ENCODE assay signal across 14 mouse cellular contexts in genomic region chr9:48197458-48197884, GRCm38 (mm10). TPM values are rescaled to one million over a fixed set of nuclear protein-coding genes. Genes with fewer than 3 reads are reported as not detected.
DNase-seq lines count a peak whose midpoint lies in the region; ATAC-seq lines count a peak whose summit lies in the region.
"Had no signal": no experiment of that assay in that cellular context is flagged by ENCODE, and none has a peak within 500 bp of the region (broad histone marks: within the 10 kb centered on the region; RNA-seq: fewer than 3 reads in every experiment).

No protein-coding gene starts in this region.

- H3K9ac ChIP-seq in lung, embryonic 16.5 days (ENCODE audit: low read length), result no peak overlapping the region
- no peak overlapping the region for H3K9ac ChIP-seq in forebrain, embryonic 12.5 days
- no peak overlapping the region; the same call in 1 of the 2 replicates for H3K9ac ChIP-seq in midbrain, embryonic 14.5 days (replicated peaks; ENCODE audit: low read length)
- H3K9ac ChIP-seq in stomach, embryonic 16.5 days (ENCODE audit: low read length), result no peak overlapping the region
- H3K9ac ChIP-seq: embryonic facial prominence, embryonic 15.5 days had no signal

- no peaks in the 10 kb centered on the region for H3K9me3 ChIP-seq in lung, embryonic 16.5 days (ENCODE audit: control insufficient read depth, low read length)
- H3K9me3 ChIP-seq in forebrain, embryonic 12.5 days, result no peaks in the 10 kb centered on the region
- no peaks in the 10 kb centered on the region for H3K9me3 ChIP-seq in midbrain, embryonic 14.5 days (ENCODE audit: control insufficient read depth, low read length)
- H3K9me3 ChIP-seq in stomach, embryonic 16.5 days (replicated peaks; ENCODE audit: control insufficient read depth, low read length), result no peaks in the 10 kb centered on the region
- H3K9me3 ChIP-seq: embryonic facial prominence, embryonic 15.5 days had no signal

- 35% methylated on average over 12 of the region's 12 CpGs for WGBS in lung, embryonic 16.5 days
- 25% methylated on average over 12 of the region's 12 CpGs for WGBS in forebrain, embryonic 12.5 days
- WGBS in midbrain, embryonic 14.5 days, result 11% methylated on average over 12 of the region's 12 CpGs
- WGBS in stomach, embryonic 16.5 days, result 41% methylated on average over 12 of the region's 12 CpGs

- 0 out of 2 replicates have a peak, but pooled peaks cover 2% of the 10 kb centered on the region for H3K4me1 ChIP-seq in lung, embryonic 16.5 days (replicated peaks; ENCODE audit: control insufficient read depth, insufficient read depth, low read length)
- H3K4me1 ChIP-seq in forebrain, embryonic 12.5 days, result peaks cover 17% of the 10 kb centered on the region
- peaks cover 11% of the 10 kb centered on the region for H3K4me1 ChIP-seq in midbrain, embryonic 14.5 days (ENCODE audit: control insufficient read depth, insufficient read depth, low read length)
- H3K4me1 ChIP-seq in stomach, embryonic 16.5 days (ENCODE audit: control insufficient read depth, insufficient read depth, low read length), result peaks cover 2% of the 10 kb centered on the region; the same call in 1 of the 2 replicates
- H3K4me1 ChIP-seq: embryonic facial prominence, embryonic 15.5 days had no signal

- no peak overlapping the region for H3K4me3 ChIP-seq in lung, embryonic 16.5 days (ENCODE audit: low read length)
- H3K4me3 ChIP-seq in forebrain, embryonic 12.5 days (replicated peaks), result no peak overlapping the region
- no peak overlapping the region for H3K4me3 ChIP-seq in midbrain, embryonic 14.5 days (replicated peaks; ENCODE audit: low read depth, low read length)
- H3K4me3 ChIP-seq in stomach, embryonic 16.5 days (replicated peaks; ENCODE audit: low read length), result no peak overlapping the region
- H3K4me3 ChIP-seq: embryonic facial prominence, embryonic 15.5 days; myocyte had no signal

- H3K27me3 ChIP-seq in lung, embryonic 16.5 days (ENCODE audit: control insufficient read depth, insufficient read depth, low read depth, low read length), result no peaks in the 10 kb centered on the region
- no peaks in the 10 kb centered on the region for H3K27me3 ChIP-seq in forebrain, embryonic 12.5 days
- H3K27me3 ChIP-seq in midbrain, embryonic 14.5 days (ENCODE audit: control insufficient read depth, insufficient read depth, low read length), result no peaks in the 10 kb centered on the region
- no peaks in the 10 kb centered on the region for H3K27me3 ChIP-seq in stomach, embryonic 16.5 days (ENCODE audit: control insufficient read depth, insufficient read depth, low read length)
- H3K27me3 ChIP-seq: embryonic facial prominence, embryonic 15.5 days; Patski had no signal

- peak overlapping the region; percentile 26; the same call in 1 of the 2 replicates for H3K4me2 ChIP-seq in lung, embryonic 16.5 days (ENCODE audit: low read depth, low read length)
- H3K4me2 ChIP-seq in forebrain, embryonic 12.5 days, result peak overlapping the region; percentile 15; the same call in 1 of the 2 replicates
- H3K4me2 ChIP-seq in midbrain, embryonic 14.5 days (ENCODE audit: low read length), result peak overlapping the region; percentile 30; the same call in 1 of the 2 replicates
- 0 out of 2 replicates have a peak overlapping the region, but pooled peaks have one; percentile 13 for H3K4me2 ChIP-seq in stomach, embryonic 16.5 days (ENCODE audit: low read depth, low read length)
- H3K4me2 ChIP-seq: embryonic facial prominence, embryonic 15.5 days had no signal

- peak; percentile 47; the same call in 1 of the 2 replicates for ATAC-seq in lung, embryonic 16.5 days (ENCODE audit: low read depth)
- no peak for ATAC-seq in forebrain, embryonic 12.5 days (ENCODE audit: low FRiP score)
- no peak for ATAC-seq in midbrain, embryonic 14.5 days (ENCODE audit: low FRiP score, low TSS enrichment)
- ATAC-seq in stomach, embryonic 16.5 days (ENCODE audit: insufficient read depth, low FRiP score), result peak; percentile 69; the same call in 1 of the 2 replicates
- ATAC-seq: Patski had no signal

- DNase-seq in lung, postnatal 25 days (ENCODE audit: low spot score), result no peak
- DNase-seq in midbrain, embryonic 14.5 days, result peak; percentile 65
- DNase-seq in right cerebral cortex, adult 18-20 months, result no peak
- DNase-seq in Muller cell, postnatal 12 days (ENCODE audit: inconsistent ontology term), result no peak
- DNase-seq: adrenal gland, postnatal 14 days; kidney, adult 9 months; lung, adult 2 months; thymus, postnatal 25 days had no signal

- H3K36me3 ChIP-seq in lung, embryonic 16.5 days (ENCODE audit: control insufficient read depth, insufficient read depth, low read length), result no peaks in the 10 kb centered on the region
- H3K36me3 ChIP-seq in forebrain, embryonic 12.5 days (replicated peaks), result no peaks in the 10 kb centered on the region
- H3K36me3 ChIP-seq in midbrain, embryonic 14.5 days (ENCODE audit: control insufficient read depth, insufficient read depth, low read length), result no peaks in the 10 kb centered on the region
- no peaks in the 10 kb centered on the region for H3K36me3 ChIP-seq in stomach, embryonic 16.5 days (ENCODE audit: control insufficient read depth, insufficient read depth, low read length)
- H3K36me3 ChIP-seq: embryonic facial prominence, embryonic 15.5 days had no signal

- peak overlapping the region; percentile 20; the same call in 1 of the 2 replicates for H3K27ac ChIP-seq in lung, embryonic 16.5 days (ENCODE audit: low read length)
- H3K27ac ChIP-seq in forebrain, embryonic 12.5 days, result peak overlapping the region; percentile 15; the same call in 1 of the 2 replicates
- peak overlapping the region; percentile 28; the same call in 1 of the 2 replicates for H3K27ac ChIP-seq in midbrain, embryonic 14.5 days (replicated peaks; ENCODE audit: low read depth, low read length)
- H3K27ac ChIP-seq in stomach, embryonic 16.5 days (ENCODE audit: low read length), result no peak overlapping the region
- H3K27ac ChIP-seq: embryonic facial prominence, embryonic 15.5 days had no signal

RNA-seq across cellular contexts. Expression of gene Nxpe4, which starts 35.6 kb away (rescaled TPM):
- polyA plus RNA-seq in lung, embryonic 16.5 days (2015; fragmentation: Nextera tagmentation; extraction: Ambion mirVana), result 8.6 and 8.9 TPM in 2 replicates
- polyA plus RNA-seq in forebrain, embryonic 12.5 days (2016; fragmentation: Nextera tagmentation; extraction: Ambion mirVana), result 6.5 and 7.5 TPM in 2 replicates
- 5.8 and 8.0 TPM in 2 replicates for polyA plus RNA-seq in midbrain, embryonic 14.5 days (2014; fragmentation: Nextera tagmentation; extraction: Ambion mirVana)
- polyA plus RNA-seq in stomach, embryonic 16.5 days (2015; fragmentation: Nextera tagmentation; extraction: Ambion mirVana), result 6.8 and 6.9 TPM in 2 replicates

Comparison
In these comparisons a context has a peak if more than half of its experiments do, and no peak if none do; other contexts are left out.
1. ATAC-seq: peak in lung, embryonic 16.5 days (single experiment) and stomach, embryonic 16.5 days (single experiment); none in forebrain, embryonic 12.5 days (single experiment) and midbrain, embryonic 14.5 days (single experiment).
2. Peak in every context shown above with its lines, with median percentiles within 50 percentile points of each other: H3K4me2 ChIP-seq.